Mouse (Mus musculus) testis, postnatal 14 days (tissue): ENCODE data around the gene Hist1h4d.
"Not testable (repeated sequence)": the region's sequence is repeated elsewhere in the genome, so short reads cannot be mapped to it uniquely, and the experiment has no call there.

Source experiments
- DNase-seq: peaks from one replicate; pipeline ENCODE4 v3.0.0; 2021; ENCODE audit warnings: low spot score

Hist1h4d gene

DNA sequence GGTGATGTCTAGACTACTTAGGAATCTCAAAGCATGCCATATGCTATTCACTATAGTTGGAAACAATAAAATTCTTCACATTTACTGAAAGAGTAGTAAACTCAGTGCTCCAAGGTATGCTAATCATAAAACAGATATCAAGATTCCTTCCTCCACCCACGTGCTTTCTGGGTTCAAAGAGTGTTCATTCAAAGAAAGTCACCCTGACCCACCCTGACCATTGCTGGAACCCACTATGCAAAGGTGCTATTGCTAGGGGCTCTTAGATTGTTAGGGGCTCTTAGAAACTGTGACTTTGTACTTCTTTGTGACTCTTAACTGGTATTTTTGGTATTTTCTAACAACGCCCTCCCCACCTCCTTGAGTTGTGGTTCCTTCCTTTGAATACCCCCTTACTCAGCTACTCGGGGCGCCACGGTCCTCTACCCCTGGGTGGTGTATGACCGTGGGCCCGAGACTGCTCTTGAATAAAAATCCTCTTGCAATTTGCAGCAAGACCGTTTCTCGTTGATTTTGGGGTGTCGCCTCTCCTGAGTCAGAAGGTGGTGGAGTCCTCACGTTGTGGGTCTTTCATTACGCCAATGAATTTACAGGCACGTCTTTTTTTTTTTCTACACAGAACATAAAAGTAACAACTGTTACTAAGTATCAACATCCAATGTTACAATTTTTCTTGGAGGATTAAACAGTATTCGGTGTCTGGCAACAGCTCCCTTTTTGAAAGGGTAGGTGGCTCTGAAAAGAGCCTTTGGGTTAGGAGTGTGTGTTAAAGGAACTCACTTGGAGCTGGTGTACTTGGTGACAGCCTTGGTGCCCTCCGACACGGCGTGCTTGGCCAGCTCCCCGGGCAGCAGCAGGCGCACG lies 8.1 kb upstream of the Hist1h4d start:
- peak; percentile 8 for DNase-seq

DNA sequence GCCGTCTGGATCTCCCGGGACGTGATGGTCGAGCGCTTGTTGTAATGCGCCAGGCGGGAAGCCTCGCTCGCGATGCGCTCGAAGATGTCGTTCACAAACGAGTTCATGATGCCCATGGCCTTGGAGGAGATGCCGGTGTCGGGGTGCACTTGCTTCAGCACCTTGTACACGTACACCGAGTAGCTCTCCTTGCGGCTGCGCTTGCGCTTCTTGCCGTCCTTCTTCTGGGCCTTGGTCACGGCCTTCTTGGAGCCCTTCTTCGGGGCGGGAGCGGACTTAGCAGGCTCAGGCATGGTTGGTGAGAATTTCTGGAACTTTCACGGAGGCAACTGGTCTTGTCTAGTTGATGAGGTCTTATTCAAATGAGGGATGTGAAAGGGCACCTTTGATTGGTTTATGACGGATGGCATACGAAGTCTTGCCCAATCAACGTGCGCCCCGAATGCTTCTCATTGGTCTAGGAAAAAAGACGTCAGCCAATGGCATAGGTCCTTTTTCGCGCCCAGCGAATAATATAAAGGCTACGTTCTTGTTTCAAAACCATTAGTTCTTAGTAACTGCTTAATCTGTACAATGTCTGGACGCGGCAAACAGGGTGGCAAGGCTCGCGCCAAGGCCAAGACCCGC lies 7.4 kb upstream of the Hist1h4d start, which contains the start of the genes Hist1h2bf and Hist1h2ad:
Hist1h2bf (minus strand) TSS at position 299 of the 627 bp plus-strand sequence.
Hist1h2ad (plus strand) TSS at position 484 of the 627 bp plus-strand sequence.
- DNase-seq, result peak; percentile 93

DNA sequence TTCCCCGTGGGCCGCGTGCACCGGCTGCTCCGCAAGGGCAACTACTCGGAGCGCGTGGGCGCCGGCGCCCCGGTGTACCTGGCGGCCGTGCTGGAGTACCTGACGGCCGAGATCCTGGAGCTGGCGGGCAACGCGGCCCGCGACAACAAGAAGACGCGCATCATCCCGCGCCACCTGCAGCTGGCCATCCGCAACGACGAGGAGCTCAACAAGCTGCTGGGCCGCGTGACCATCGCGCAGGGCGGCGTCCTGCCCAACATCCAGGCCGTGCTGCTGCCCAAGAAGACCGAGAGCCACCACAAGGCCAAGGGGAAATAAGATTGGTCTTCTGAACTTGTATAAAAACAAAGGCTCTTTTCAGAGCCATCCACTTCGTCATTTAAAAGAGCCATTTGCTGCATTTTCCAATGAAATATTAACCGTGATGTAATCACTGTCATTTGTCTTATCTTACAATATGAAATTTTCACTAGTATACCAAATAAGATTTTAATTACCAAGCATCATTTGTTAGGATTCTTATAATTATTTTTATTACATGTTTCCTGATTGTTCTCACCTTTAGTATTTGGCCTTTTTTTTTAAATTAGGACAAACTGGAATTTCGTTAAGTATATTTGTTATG lies 6.7 kb upstream of the Hist1h4d start:
- DNase-seq, result not testable (repeated sequence)

DNA sequence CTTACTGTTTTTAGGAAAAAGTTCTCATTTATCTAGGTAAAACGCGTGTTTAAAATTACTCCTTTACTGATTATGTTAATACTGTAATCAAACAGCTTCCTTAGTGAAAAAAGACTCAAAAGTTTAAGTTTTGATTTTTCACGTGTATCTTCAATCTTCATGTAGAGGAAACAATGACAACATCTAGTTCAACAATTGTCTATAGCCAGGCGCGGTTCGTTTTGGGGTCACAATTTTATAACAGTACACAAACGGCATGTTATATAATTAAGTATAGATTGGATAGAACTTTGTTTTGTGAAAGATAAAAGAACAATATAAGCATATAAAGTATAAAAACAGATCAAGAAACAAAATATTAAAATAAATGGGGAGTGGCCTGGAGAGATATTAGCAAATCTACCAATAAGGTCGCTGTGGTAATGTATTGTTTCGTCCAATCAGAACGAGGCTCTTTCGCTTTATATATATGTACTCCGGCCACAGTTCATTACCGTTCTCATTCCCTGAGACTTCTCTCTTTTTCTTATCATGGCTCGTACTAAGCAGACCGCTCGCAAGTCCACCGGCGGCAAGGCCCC lies 6.0 kb upstream of the Hist1h4d start, which contains the start of gene Hist1h3d:
Hist1h3d (plus strand) TSS at position 493 of the 581 bp plus-strand sequence.
- peak; percentile 49 for DNase-seq

DNA sequence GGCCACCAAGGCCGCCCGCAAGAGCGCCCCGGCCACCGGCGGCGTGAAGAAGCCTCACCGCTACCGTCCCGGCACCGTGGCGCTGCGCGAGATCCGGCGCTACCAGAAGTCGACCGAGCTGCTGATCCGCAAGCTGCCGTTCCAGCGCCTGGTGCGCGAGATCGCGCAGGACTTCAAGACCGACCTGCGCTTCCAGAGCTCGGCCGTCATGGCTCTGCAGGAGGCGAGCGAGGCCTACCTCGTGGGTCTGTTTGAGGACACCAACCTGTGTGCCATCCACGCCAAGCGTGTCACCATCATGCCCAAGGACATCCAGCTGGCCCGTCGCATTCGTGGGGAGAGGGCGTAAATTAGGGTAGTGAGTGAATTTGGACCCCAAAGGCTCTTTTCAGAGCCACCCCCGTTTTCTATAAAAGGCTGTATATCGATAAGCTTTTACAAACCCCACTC lies 5.5 kb upstream of the Hist1h4d start:
- DNase-seq, result not testable (repeated sequence)

DNA sequence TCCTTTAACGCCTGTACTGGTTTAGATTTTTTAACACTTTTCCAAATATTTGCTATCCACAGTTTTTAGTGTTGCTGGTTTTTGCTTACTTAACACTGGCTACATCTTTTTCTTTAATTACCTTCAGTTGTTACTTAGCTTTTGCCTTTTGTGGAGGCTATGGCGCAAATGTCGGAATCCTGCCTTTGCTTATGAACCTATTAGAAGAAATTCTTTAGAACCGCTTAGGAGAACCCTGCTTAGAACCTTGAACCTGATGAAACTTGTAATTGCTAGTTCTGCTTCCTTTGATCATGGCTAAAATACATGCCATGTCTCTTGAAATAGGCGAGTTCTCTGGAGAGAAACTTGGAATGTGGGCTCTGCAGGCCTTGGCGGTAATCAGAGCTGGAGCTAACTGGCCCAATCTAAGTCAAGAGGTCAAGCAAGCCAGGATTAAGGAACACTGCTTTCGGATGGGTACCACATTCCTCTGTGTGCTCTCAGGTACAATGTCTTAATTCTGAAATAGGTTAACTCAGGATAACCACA lies 5.0 kb upstream of the Hist1h4d start:
- DNase-seq, result no peak

DNA sequence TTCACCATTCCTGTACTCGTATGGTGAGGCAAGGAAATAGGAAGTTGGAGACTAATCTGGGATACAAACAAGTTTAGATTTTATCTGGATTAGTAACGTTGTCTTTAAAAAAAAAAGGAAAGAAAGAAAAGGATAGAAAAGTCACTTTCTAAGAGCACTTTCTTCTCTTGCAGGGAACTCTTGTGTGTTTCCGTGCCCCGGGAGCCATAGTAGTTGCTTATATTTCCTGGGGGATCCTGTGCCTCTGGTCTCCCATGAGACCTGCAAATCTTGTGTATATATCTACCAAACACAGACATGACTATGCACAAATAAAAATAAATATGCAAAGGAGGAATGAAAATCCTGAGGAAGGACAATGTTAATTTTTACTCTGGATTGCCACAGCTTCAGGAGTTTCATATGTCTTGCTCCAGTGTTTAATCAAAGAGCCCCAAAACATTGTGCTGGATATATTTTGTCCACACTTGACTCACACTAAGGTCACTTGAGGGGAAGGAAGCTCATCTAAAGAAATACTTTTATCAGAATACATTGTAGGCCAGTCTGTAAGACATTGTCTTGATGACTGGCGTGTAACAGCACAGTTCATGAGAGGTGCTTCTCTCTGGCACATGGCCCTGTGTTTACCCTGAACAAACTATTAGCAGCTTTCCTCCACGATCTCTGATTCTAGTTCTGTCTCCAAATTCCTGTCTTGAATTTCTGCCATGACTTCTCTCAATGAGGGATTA lies 4.3 kb upstream of the Hist1h4d start:
- no peak for DNase-seq

DNA sequence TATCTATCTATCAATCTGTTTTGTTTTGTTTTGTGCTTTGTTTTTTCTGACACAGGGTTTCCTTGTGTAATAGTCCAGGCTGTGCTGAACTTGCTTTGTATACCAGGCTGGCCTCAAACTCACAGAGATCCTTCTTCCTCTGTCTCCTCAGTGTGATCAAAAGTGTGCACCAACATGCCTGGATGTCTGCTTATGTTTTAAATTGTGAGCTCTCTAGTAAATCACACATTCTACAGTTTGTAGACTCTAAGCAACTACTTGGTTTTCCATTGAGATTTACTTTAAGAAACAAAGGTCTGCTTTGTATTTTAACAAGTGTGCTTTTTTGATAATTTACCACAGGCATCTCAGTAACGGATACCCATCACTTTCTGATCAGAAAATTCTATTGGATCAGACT lies 3.6 kb upstream of the Hist1h4d start:
- no peak for DNase-seq

DNA sequence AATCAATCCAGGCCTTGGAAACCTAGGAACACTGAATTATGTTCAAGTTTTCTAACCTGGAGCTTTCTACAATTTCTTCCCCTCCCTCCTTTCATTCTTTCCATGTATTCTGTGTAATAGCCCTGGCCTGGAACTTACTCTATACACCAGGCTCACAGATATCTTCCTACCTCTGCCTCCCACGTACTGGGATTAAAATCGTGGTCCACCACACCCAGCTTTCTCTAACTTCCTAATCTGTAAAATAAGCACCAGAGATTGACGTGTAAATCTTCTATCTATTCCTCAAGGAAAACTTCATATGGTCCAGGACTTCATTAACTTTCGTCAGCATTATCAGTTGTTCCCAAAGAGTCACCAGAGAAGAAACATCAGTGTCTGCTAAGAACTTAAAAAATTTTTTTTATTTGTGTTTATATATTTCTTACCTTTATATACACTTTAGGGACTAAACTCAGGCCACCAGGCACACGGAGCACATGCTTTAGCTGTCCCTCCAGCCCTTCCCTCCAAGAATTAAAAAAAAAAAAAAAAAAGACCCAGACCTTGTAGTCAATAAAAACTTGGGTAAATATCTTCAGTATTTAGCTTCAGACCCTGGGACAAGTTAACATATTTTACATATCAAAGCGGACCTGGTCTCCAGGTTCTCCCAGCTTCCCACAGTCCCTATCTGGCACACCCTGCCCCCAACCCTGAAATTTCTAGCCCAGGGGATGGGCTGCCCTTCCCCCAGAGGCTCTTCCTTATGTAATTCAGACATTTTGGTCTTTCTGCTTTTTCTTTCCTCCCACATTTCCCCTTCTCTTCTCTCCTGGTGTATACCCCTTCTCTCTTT lies 1.0 kb downstream of the Hist1h4d start:
- no peak for DNase-seq

DNA sequence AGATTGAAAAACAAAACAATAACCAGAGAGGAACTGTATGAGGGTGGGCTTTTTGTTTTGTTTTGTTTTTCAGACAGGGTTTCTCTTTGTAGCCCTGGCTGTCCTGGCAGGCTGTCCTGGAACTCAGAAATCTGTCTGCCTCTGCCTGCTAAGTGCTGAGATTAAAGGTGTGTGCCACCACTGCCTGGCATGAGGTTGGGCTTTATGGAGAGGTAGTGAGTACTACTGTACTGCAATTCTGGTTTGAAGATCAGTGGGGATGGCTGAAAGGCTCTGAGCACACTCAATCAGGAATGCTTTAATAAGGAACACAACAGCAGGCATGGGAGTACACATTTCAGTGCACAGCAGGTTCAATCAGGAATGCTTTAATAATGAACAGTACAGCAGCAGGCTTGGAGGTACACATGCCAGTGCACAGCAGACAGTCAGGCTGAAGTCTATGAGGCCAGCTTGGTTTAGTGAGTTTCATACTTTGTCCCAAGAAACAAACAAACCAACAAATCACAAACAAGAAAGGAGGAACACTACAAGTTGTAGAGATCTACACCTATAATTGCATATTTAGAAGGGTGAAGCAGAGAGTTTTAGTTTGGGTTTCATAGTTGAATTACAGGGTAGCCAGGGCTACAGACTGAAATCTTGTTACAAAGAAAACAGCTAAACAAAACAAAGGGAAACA lies 2.1 kb downstream of the Hist1h4d start:
- DNase-seq, result no peak

DNA sequence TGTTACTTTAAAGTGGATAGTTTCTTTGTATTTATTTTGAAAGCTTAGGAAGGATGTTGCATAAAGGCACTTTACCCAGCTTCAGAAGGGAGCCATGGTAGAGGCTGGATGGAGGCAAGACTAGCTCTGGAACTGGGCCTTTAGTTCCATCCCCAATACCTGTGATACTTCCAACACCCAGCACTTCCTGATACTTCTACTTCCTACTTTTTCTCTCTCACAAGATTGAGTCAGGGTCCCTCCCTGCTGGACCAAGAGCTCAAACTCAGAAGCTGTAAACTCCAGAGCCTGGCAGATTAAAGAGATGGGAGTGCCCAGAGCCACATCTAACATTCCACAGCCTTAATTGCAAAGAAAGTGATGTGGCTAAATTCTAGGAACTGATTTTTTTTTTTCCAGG lies 2.9 kb downstream of the Hist1h4d start:
- DNase-seq, result no peak

DNA sequence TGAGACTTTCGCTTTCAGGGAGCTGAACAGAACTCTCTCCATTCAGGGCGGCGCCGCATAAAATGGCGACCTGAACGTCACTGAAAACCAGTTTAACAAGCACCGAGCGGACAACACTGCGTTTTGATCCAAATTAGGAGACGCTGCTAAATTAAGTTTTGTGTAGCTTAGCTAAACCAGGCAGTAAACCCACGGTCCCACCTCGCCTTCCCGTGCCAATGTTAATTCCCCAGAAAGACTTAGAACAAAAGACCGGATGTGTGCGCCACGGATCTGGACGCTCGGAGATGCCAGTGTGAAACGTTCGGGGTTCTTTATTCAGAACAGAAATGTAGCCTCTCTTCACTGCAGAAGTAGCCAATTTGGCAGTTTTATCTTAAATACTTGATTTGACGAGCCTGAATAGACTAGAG lies 3.6 kb downstream of the Hist1h4d start:
- peak; percentile 41 for DNase-seq

DNA sequence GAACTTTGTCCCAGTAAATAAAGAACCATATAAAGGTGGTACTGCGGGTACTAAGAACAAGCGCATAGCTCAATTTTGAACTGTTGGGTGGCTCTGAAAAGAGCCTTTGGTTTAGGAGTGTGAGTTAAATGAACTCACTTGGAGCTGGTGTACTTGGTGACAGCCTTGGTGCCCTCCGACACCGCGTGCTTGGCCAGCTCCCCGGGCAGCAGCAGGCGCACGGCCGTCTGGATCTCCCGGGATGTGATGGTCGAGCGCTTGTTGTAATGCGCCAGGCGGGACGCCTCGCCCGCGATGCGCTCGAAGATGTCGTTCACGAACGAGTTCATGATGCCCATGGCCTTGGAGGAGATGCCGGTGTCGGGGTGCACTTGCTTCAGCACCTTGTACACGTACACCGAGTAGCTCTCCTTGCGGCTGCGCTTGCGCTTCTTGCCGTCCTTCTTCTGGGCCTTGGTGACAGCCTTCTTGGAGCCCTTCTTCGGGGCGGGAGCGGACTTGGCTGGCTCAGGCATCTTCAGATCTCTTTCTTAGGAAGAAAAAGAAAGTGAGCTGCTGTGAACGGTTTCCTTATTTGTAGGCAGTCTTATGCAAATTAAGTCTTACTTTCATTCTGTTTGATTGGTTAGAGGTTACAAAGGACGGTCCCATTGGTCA lies 4.2 kb downstream of the Hist1h4d start:
- peak; percentile 79 for DNase-seq

DNA sequence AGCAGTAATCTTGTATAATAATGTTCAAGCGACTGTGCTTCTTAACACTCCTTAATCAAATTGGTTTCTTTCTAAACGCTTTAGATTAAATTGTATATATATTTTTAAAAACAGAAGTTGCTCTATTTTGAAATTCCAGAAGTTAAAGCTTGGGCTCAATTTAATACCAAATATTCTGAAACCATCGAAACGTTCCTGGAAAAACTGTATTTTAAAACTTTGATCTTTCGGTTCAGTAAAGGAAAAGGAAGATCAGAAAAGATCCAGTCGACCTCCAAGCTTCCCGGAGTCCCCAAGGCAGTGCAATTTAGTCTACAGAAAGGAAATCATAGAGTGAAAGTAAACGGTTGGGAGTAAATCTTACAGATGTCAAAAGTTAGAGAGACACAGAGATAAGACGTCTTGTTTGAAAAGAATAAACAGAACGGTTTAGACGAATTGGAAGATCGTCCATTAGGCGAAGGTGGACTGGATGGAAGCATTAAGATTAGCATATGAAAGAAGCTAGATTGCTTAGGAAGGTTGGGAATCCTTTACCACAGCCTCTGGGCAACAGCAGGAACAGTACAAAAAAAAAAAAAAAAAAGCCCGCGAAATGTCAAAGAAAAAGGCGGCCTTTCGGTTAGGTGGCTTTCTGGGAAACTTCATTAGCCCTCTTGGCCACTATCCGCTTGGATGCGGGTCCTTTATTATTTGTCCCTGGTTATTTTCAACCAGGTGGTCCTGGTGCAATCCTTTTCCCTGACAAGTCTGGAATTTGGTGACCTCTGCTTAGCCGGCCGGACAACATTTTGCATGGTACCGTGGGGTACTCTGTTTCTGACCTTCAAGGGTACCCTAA lies 4.9 kb downstream of the Hist1h4d start:
- no peak for DNase-seq

DNA sequence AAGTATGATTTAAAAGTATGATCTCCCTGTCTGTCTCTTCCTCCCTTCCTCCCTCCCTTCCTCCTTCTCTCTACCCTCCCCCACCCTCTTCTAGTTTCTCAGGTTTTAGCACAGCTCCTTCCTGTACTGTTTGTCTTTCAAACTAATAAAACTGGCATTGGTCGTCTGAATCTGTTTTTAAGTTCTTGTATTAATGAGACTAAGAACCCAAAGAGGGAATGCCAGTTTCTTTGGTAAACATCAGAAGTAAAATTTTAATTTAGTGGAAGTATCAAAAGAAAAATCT lies 5.5 kb downstream of the Hist1h4d start:
- no peak for DNase-seq

DNA sequence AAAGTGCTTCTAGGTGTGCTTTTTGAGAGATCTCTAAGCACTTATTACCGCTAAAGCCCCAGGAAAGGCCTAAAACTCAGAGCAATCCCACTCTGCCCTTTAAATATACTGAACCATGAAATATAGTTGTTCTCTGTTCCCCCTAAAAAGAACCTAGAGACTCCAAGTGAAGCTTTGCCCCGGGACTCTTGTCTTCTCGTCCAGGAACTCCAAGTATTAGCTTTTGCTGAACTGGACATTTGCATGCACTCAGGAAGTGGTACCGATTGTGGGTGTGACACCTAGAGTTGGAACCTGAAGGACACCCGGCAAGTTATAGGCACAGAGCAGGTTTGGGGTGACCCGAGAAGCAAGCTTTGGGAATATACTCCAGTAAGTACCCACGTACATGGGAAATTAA lies 9.8 kb downstream of the Hist1h4d start:
- no peak for DNase-seq

DNA sequence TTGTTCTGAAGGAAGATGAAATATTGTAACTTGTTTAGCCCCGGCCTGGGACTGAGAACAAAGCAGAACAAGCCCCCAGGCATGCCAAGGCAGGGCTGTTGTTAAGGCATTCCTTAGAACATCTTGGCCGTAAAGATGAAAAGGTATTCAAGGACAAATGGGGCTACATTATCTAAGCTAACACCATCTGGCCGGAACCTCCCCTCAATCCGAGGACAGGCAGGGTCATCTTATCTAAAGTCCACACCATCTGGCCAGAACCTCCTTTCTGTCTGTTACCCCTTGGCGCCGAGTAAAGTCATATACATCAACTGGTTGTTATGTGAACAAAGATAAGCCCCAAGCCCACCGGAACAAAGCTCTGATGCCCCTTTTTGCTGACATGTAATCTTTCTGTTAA lies 10.5 kb downstream of the Hist1h4d start:
- not testable (repeated sequence) for DNase-seq

DNA sequence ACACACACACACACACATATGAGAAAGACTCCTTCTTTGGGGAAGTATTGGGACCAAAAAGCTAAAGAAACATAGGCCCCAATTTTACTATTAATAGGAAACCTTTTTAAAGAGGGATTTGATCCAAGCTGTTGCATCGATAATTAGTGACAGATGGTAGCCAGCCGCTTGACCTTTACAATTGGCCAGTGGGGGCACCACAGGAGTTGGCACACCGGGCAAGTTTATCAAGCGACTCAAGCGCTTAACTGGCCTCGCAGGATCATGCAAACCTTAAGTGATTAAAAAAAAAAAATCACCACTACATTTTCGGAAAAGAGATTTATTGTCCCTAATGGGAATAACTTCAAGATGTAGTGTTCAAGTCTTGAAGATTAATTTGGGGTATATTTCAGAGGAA lies 11.2 kb downstream of the Hist1h4d start:
- no peak for DNase-seq
